Mouse (Mus musculus): ENCODE results near the gene Il5ra. TPM values are rescaled to one million over a fixed set of nuclear protein-coding genes. Genes with fewer than 3 reads are reported as not detected.

Il5ra gene
- polyA plus RNA-seq, 1 experiment, result not detected

GRCm38 (mm10) chr6:106705506-106706035 is 43.3 kb downstream of the Il5ra start:
- no peaks in the 10 kb centered on the region for H3K4me1 ChIP-seq (ENCODE audit: control insufficient read depth, insufficient read depth, low read length)
- TF ChIP-seq POLR2A (IDR thresholded peaks at IDR 0.05; ENCODE audit: low read depth, low read length), result no peak
- no peak overlapping the region for H3K27ac ChIP-seq (ENCODE audit: insufficient read depth, low read length)
- no peak overlapping the region for H3K4me3 ChIP-seq (ENCODE audit: insufficient read depth, low read length)

- Histone ChIP-seq H3K27ac (ENCODE audit: insufficient read depth, low read length) (no peak overlapping the region), H3K4me3 (ENCODE audit: insufficient read depth, low read length) (no peak overlapping the region), H3K4me1 (ENCODE audit: control insufficient read depth, insufficient read depth, low read length) (no peaks in the 10 kb centered on the region)
- no peak for TF ChIP-seq CTCF (IDR thresholded peaks at IDR 0.05; ENCODE audit: borderline replicate concordance, insufficient read depth, low read length)
- no peak for TF ChIP-seq POLR2A (IDR thresholded peaks at IDR 0.05; ENCODE audit: low read depth, low read length)
Measured at GRCm38 (mm10) chr6:106701931-106702330, 46.9 kb downstream of the Il5ra start.

GRCm38 (mm10) chr6:106675581-106675980 is 73.3 kb downstream of the Il5ra start:
- H3K4me3 ChIP-seq (ENCODE audit: insufficient read depth, low read length), result no peak overlapping the region
- no peaks in the 10 kb centered on the region for H3K4me1 ChIP-seq (ENCODE audit: control insufficient read depth, insufficient read depth, low read length)
- H3K27ac ChIP-seq (ENCODE audit: insufficient read depth, low read length), result no peak overlapping the region
- TF ChIP-seq POLR2A (IDR thresholded peaks at IDR 0.05; ENCODE audit: low read depth, low read length) (no peak), CTCF (IDR thresholded peaks at IDR 0.05; ENCODE audit: borderline replicate concordance, insufficient read depth, low read length) (no peak)

GRCm38 (mm10) chr6:106663780-106664651 is 84.8 kb downstream of the Il5ra start:
- Histone ChIP-seq H3K4me3 (ENCODE audit: insufficient read depth, low read length) (no peak overlapping the region), H3K4me1 (ENCODE audit: control insufficient read depth, insufficient read depth, low read length) (no peaks in the 10 kb centered on the region), H3K27ac (ENCODE audit: insufficient read depth, low read length) (no peak overlapping the region)
- no peak for TF ChIP-seq CTCF (IDR thresholded peaks at IDR 0.05; ENCODE audit: borderline replicate concordance, insufficient read depth, low read length)
- no peak for TF ChIP-seq POLR2A (IDR thresholded peaks at IDR 0.05; ENCODE audit: low read depth, low read length)

Other genes with a start within 250 kb of the Il5ra start
- 41.3 and 53.3 TPM in 2 replicates for gene Trnt1, start 20.1 kb upstream of the Il5ra start, polyA plus RNA-seq (2011; ENCODE audit: insufficient read length, low read depth, missing spikeins)
- 29.2 and 36.2 TPM in 2 replicates for gene Crbn, start 51.0 kb upstream of the Il5ra start, polyA plus RNA-seq (2011; ENCODE audit: insufficient read length, low read depth, missing spikeins)

Measured in embryonic fibroblast, embryonic 13.5 days (primary cell).